Mouse (Mus musculus) kidney, adult 11 months (tissue): ENCODE measurements around the gene Ifna9.
A peak's percentile ranks its signal among the peaks of the same experiment; 100 is the strongest.
"Not testable (repeated sequence)": the region's sequence is repeated elsewhere in the genome, so short reads cannot be mapped to it uniquely, and the experiment has no call there.

ENCODE experiments used
- DNase-seq: peaks from one replicate; pipeline ENCODE4 v3.0.0; 2022

The Ifna9 gene

GRCm38 (mm10) chr4:88592285-88592684 is at the start of gene Ifna9:
Gene Ifna9, minus strand, starts transcription at chr4:88592385.
- DNase-seq: no peak

- DNase-seq: peak; percentile 85
These were observed 49.1 kb upstream of the Ifna9 start for GRCm38 (mm10) chr4:88641077-88641831.

- DNase-seq: no peak
These were observed 48.5 kb upstream of the Ifna9 start for GRCm38 (mm10) chr4:88640704-88641076.

GRCm38 (mm10) chr4:88634311-88634710 is 42.1 kb upstream of the Ifna9 start, which contains the start of gene C87499:
Gene C87499, minus strand, starts transcription at chr4:88634411.
- DNase-seq: no peak

GRCm38 (mm10) chr4:88603276-88603675 is 11.1 kb upstream of the Ifna9 start, which contains the start of gene Ifna12:
Gene Ifna12, minus strand, starts transcription at chr4:88603376.
- DNase-seq: no peak

- no peak for DNase-seq
These were observed 20.5 kb downstream of the Ifna9 start, which contains the start of gene Ifna14 for GRCm38 (mm10) chr4:88571698-88572097. Gene Ifna14, minus strand, starts transcription at chr4:88571798.

- DNase-seq: no peak
These were observed 30.4 kb downstream of the Ifna9 start for GRCm38 (mm10) chr4:88561791-88562190.

GRCm38 (mm10) chr4:88558145-88558544 is 34.0 kb downstream of the Ifna9 start, which contains the start of gene Ifna15:
Gene Ifna15, minus strand, starts transcription at chr4:88558245.
- not testable (repeated sequence) for DNase-seq

GRCm38 (mm10) chr4:88550161-88550945 is 41.8 kb downstream of the Ifna9 start:
- DNase-seq: peak; percentile 76

GRCm38 (mm10) chr4:88547986-88548385 is 44.2 kb downstream of the Ifna9 start:
- no peak for DNase-seq

- no peak for DNase-seq
These were observed 48.4 kb downstream of the Ifna9 start for GRCm38 (mm10) chr4:88543649-88544234.
